In genomic region chr7:143614404-143615135, GRCm38 (mm10) we compare ENCODE assay signal across 13 mouse cellular contexts. TPM values are rescaled to one million over a fixed set of nuclear protein-coding genes. Genes with fewer than 3 reads are reported as not detected.
DNase-seq lines count a peak whose midpoint lies in the region; ATAC-seq and TF ChIP-seq lines count a peak whose summit lies in the region.
"Had no signal": no experiment of that assay in that cellular context is flagged by ENCODE, and none has a peak within 500 bp of the region (broad histone marks: within the 10 kb centered on the region; RNA-seq: fewer than 3 reads in every experiment).

No protein-coding gene starts in this region.

- no peak for TF ChIP-seq POLR2A in myocyte (IDR thresholded peaks at IDR 0.05; ENCODE audit: insufficient read length, low read depth)

- H3K4me3 ChIP-seq in heart, embryonic 10.5 days = no peak overlapping the region
- H3K4me3 ChIP-seq in heart, embryonic 13.5 days = no peak overlapping the region
- no peak overlapping the region for H3K4me3 ChIP-seq in myocyte
- H3K4me3 ChIP-seq: hindbrain, embryonic 15.5 days had no signal

- H3K4me1 ChIP-seq in heart, embryonic 10.5 days = no peaks in the 10 kb centered on the region
- peaks cover 19% of the 10 kb centered on the region for H3K4me1 ChIP-seq in heart, embryonic 13.5 days
- H3K4me1 ChIP-seq: hindbrain, embryonic 15.5 days had no signal

- no peaks in the 10 kb centered on the region for H3K27me3 ChIP-seq in heart, embryonic 10.5 days (ENCODE audit: insufficient read depth, poor library complexity, severe bottlenecking)
- H3K27me3 ChIP-seq in heart, embryonic 13.5 days (replicated peaks) = no peaks in the 10 kb centered on the region
- H3K27me3 ChIP-seq in myocyte (ENCODE audit: control insufficient read depth, insufficient read depth, insufficient read length) = no peaks in the 10 kb centered on the region
- H3K27me3 ChIP-seq: hindbrain, embryonic 15.5 days had no signal

- H3K9me3 ChIP-seq in heart, embryonic 10.5 days = no peaks in the 10 kb centered on the region
- no peaks in the 10 kb centered on the region for H3K9me3 ChIP-seq in heart, embryonic 13.5 days
- H3K9me3 ChIP-seq: hindbrain, embryonic 15.5 days had no signal

- no peaks in the 10 kb centered on the region for H3K79me2 ChIP-seq in myocyte (ENCODE audit: control insufficient read depth, insufficient read depth)

- no peak overlapping the region for H3ac ChIP-seq in myocyte (ENCODE audit: control insufficient read depth, insufficient read length)

- no peak overlapping the region for H3K27ac ChIP-seq in heart, embryonic 10.5 days
- peak overlapping the region; percentile 44 for H3K27ac ChIP-seq in heart, embryonic 13.5 days (replicated peaks)
- H3K27ac ChIP-seq: hindbrain, embryonic 15.5 days had no signal

- H3K36me3 ChIP-seq in heart, embryonic 10.5 days = no peaks in the 10 kb centered on the region
- no peaks in the 10 kb centered on the region for H3K36me3 ChIP-seq in heart, embryonic 13.5 days
- H3K36me3 ChIP-seq in myocyte (ENCODE audit: control insufficient read depth, insufficient read depth) = no peaks in the 10 kb centered on the region
- H3K36me3 ChIP-seq: hindbrain, embryonic 15.5 days had no signal

- 51% methylated on average over 9 of the region's 9 CpGs for WGBS in heart, embryonic 10.5 days
- WGBS in heart, embryonic 13.5 days = 41% methylated on average over 9 of the region's 9 CpGs

- DNase-seq in heart, adult 11 months = peak; percentile 97
- DNase-seq in heart, embryonic 10.5 days (ENCODE audit: low spot score) = no peak
- DNase-seq in kidney, postnatal 10 days = peak; percentile 57
- no peak for DNase-seq in frontal cortex, adult 2 months (ENCODE audit: extremely low spot score in 1 of 2, low spot score in 1 of 2)
- DNase-seq in right cerebral cortex, postnatal 36 days (ENCODE audit: low spot score in 2 of 2) = no peak
- DNase-seq: cerebellum, postnatal 10 days; left cerebral cortex, postnatal 4 days; midbrain, embryonic 14.5 days; thymus, adult 18-20 months had no signal

- H3K4me2 ChIP-seq in heart, embryonic 13.5 days = peak overlapping the region; percentile 20; the same call in 1 of the 2 replicates
- H3K4me2 ChIP-seq in myocyte (ENCODE audit: low read depth) = peak overlapping the region; percentile 49
- H3K4me2 ChIP-seq: hindbrain, embryonic 15.5 days had no signal

- no peak overlapping the region for H3K9ac ChIP-seq in heart, embryonic 13.5 days
- H3K9ac ChIP-seq: hindbrain, embryonic 15.5 days had no signal

- no peak for ATAC-seq in heart, embryonic 13.5 days (ENCODE audit: extremely low read depth, insufficient number of reproducible peaks, low FRiP score, low TSS enrichment)
- no peak for ATAC-seq in inflammation-experienced regulatory T-cells, adult 6 months

TF ChIP-seq in myocyte, 11 proteins besides CTCF, POLR2A, EP300 and RAD21:
- TF ChIP-seq USF1 (IDR thresholded peaks at IDR 0.05; ENCODE audit: low read depth) = no peak
- no peak for TF ChIP-seq REST (IDR thresholded peaks at IDR 0.05; ENCODE audit: insufficient read depth, insufficient read length)
- no peak for TF ChIP-seq CEBPB (IDR thresholded peaks at IDR 0.05; ENCODE audit: insufficient read depth, poor library complexity, severe bottlenecking)
- TF ChIP-seq E2F4 (IDR thresholded peaks at IDR 0.05; ENCODE audit: insufficient read depth) = no peak

RNA-seq across cellular contexts. Expression of gene Tnfrsf26, which starts 14.0 kb away (rescaled TPM):
- 0.49 and 0.73 TPM in 2 replicates for polyA plus RNA-seq in heart, embryonic 10.5 days (2016; fragmentation: Nextera tagmentation; extraction: Ambion mirVana)
- 0.46 and 0.62 TPM in 2 replicates for polyA plus RNA-seq in heart, embryonic 13.5 days (2015; fragmentation: Nextera tagmentation; extraction: Ambion mirVana)
- polyA plus RNA-seq in myocyte (2012; fragmentation: generic; extraction: Trizol) = 0.02 TPM
- polyA plus RNA-seq in frontal cortex, adult 2 months (2012; rRNA removed) = 0.18 and 0.21 TPM in 2 replicates
- polyA plus RNA-seq in inflammation-experienced regulatory T-cells, adult 6 months (2017; shearing (Covaris generic)) = 100 to 1,000 TPM in 2 of 3 experiments, 10 to 100 TPM in 1; 73.7 to 122 (median 117) TPM

RNA-seq across cellular contexts. Expression of gene Cars, which starts 14.7 kb away (rescaled TPM):
- polyA plus RNA-seq in heart, embryonic 10.5 days (2016; fragmentation: Nextera tagmentation; extraction: Ambion mirVana) = 41.7 and 58.0 TPM in 2 replicates
- 26.6 and 31.4 TPM in 2 replicates for polyA plus RNA-seq in heart, embryonic 13.5 days (2015; fragmentation: Nextera tagmentation; extraction: Ambion mirVana)
- 237 TPM for polyA plus RNA-seq in myocyte (2012; fragmentation: generic; extraction: Trizol)
- 50.6 and 51.8 TPM in 2 replicates for polyA plus RNA-seq in frontal cortex, adult 2 months (2012; rRNA removed)
- 10 to 100 TPM; 29.9 to 40.2 (median 31.2) TPM for polyA plus RNA-seq in inflammation-experienced regulatory T-cells, adult 6 months (2017; shearing (Covaris generic))

RNA-seq across cellular contexts. Expression of gene Tnfrsf22, which starts 34.9 kb away (rescaled TPM):
- 2.6 and 2.9 TPM in 2 replicates for polyA plus RNA-seq in heart, embryonic 10.5 days (2016; fragmentation: Nextera tagmentation; extraction: Ambion mirVana)
- polyA plus RNA-seq in heart, embryonic 13.5 days (2015; fragmentation: Nextera tagmentation; extraction: Ambion mirVana) = 3.8 and 5.3 TPM in 2 replicates
- 15.5 TPM for polyA plus RNA-seq in myocyte (2012; fragmentation: generic; extraction: Trizol)
- polyA plus RNA-seq in frontal cortex, adult 2 months (2012; rRNA removed) = 4.1 and 4.6 TPM in 2 replicates
- 10 to 100 TPM in 2 of 3 experiments, 1 to 10 TPM in 1; 6.9 to 21.9 (median 16.0) TPM for polyA plus RNA-seq in inflammation-experienced regulatory T-cells, adult 6 months (2017; shearing (Covaris generic))

Comparison
In these comparisons a context has a peak if more than half of its experiments do, and no peak if none do; other contexts are left out.
1. DNase-seq: peak in heart, adult 11 months (single experiment) and kidney, postnatal 10 days (single experiment); none in heart, embryonic 10.5 days (single experiment), frontal cortex, adult 2 months (0 of 2) and right cerebral cortex, postnatal 36 days (0 of 2).
2. RNA of gene Tnfrsf26, which starts 14.0 kb away (polyA plus RNA-seq): 73.7 to 122 TPM in inflammation-experienced regulatory T-cells, adult 6 months; 0.46 to 0.62 TPM in heart, embryonic 13.5 days, 0.49 to 0.73 TPM in heart, embryonic 10.5 days, 0.18 to 0.21 TPM in frontal cortex, adult 2 months and 0.02 TPM in myocyte (single experiment); every median in the first group is over 10 times any median in the second.